Mouse (Mus musculus): ENCODE results near the gene Yars. TPM values are rescaled to one million over a fixed set of nuclear protein-coding genes. Genes with fewer than 3 reads are reported as not detected.

Gene Yars
- polyA plus RNA-seq, 1 experiment, result 76.3 TPM

DNA sequence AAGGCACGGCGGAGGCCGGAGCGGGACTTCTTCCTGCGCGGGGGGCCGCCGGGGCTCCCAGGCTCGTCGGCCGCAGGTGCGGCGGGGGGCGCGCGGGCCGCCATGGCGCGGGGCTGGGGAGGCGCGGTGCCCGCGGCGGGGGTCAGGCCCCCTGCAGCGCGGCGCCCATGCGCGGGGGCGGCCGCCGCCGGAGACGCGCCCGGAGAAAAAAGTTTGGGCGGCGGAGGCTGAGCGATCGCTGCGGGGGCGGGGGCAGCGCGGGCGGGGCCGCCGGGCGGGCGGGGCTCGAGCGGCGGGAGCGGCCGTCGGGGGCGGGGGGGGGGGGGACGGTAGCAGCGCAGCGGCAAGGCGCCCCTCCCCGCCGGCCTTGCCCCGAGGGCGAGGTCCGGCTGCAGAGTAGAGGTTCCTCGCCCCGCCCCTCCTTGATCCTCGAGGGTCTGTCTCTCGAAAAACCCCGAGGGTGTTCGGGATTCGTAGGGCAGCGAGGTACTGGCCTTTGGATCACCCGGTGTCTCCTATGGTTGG lies 58.7 kb downstream of the Yars start:
- Histone ChIP-seq H3K27ac (ENCODE audit: insufficient read depth, low read length) (no peak overlapping the region), H3K4me3 (ENCODE audit: insufficient read depth, low read length) (peak overlapping the region; percentile 23), H3K4me1 (ENCODE audit: control insufficient read depth, insufficient read depth, low read length) (no peaks in the 10 kb centered on the region)
- no peak for TF ChIP-seq POLR2A (IDR thresholded peaks at IDR 0.05; ENCODE audit: extremely low read depth, insufficient read depth, low read length)
- no peak for TF ChIP-seq CTCF (IDR thresholded peaks at IDR 0.05; ENCODE audit: extremely low read depth, insufficient read depth, low read length)

DNA sequence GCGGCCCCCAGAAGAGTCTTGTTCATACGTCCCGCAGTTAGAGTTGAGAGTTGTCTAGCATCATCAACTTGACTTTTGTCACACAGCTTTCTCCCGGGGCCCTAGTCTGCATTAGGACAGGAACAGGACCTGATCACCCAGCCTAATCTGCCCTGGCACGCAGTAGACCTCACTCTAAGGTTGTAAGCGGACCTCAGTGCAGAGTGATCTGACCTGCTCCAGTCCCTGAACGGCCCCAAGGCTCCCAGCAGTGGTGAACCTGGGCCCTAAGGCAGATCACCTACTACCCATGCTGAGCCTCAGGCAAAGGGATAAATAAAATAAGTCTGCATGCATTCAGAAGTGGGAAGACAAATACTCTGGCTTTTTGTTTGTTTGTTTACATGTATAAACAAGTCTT lies 59.7 kb downstream of the Yars start:
- no peak overlapping the region for H3K27ac ChIP-seq (ENCODE audit: insufficient read depth, low read length)
- TF ChIP-seq POLR2A (IDR thresholded peaks at IDR 0.05; ENCODE audit: extremely low read depth, insufficient read depth, low read length) (no peak), CTCF (IDR thresholded peaks at IDR 0.05; ENCODE audit: extremely low read depth, insufficient read depth, low read length) (no peak)
- no peak overlapping the region for H3K4me3 ChIP-seq (ENCODE audit: insufficient read depth, low read length)
- H3K4me1 ChIP-seq (ENCODE audit: control insufficient read depth, insufficient read depth, low read length), result no peaks in the 10 kb centered on the region

DNA sequence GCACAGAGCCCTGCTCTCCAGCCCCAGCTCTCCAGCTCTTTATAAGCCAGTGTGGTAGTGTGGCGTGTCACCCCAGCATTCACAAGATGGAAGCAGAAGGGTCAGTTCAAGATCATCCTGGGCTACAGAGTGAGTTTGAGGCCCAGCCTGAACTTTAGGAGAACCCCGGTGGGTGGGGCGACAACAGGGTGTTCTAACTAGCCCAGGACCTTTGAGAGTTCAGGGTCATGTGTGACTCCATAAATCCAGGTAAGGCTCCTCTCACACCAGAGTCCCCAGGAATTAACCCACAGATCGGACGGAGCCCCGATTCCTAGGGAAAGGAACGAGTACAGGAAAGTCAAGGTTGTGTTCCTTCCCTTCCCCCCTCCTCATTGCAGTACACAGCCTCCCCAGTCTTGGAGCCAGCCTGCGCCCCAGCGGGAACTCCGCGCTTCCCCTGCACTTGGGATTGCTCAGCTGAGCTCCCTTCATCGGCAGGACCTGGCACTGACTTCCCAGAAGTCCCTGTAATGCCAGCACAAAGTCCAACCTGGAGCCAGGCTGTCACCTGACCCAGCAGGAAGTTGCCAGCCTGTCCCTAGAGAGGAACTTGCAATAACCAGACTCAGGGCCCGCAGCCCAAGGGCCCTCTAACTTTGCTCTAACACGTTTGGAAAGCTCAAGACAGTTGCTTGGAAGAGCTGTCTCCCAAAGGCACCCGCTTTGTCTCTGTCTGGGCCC lies 61.4 kb downstream of the Yars start:
- Histone ChIP-seq H3K4me3 (ENCODE audit: insufficient read depth, low read length) (no peak overlapping the region), H3K4me1 (ENCODE audit: control insufficient read depth, insufficient read depth, low read length) (no peaks in the 10 kb centered on the region), H3K27ac (ENCODE audit: insufficient read depth, low read length) (no peak overlapping the region)
- no peak for TF ChIP-seq CTCF (IDR thresholded peaks at IDR 0.05; ENCODE audit: extremely low read depth, insufficient read depth, low read length)
- TF ChIP-seq POLR2A (IDR thresholded peaks at IDR 0.05; ENCODE audit: extremely low read depth, insufficient read depth, low read length), result no peak

DNA sequence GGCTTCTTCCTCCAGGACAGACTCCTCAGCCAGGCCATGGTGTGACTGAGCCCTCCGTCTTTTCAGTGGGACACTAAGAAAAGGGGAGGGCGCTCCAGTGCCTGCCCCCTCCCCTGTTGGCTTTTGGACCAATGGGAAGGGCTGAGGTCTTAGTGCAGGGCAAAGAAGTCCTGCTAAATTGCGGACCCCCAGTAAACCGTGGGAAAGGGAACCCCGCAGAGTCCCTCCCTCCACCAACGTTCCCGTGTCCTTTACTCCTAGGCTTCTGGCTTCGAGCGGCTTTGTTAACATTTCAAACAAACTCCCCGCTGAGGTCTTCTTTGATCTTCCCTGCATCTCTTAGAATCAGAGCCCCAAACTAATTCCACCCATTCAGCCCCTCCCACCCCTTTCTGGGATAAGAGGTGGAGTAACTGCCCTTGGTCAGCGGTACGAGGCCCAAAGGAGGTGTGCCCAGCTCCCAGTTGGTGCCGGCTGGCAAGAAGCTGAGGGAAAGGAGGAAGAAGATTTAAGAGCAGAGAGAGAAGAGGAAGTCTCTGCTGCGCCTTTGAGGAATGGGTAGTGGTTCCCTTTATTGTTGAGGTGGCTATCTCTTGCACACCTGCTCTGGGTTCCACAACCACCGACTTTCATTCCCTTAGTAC lies 62.0 kb downstream of the Yars start:
- TF ChIP-seq POLR2A (IDR thresholded peaks at IDR 0.05; ENCODE audit: extremely low read depth, insufficient read depth, low read length), result no peak
- TF ChIP-seq CTCF (IDR thresholded peaks at IDR 0.05; ENCODE audit: extremely low read depth, insufficient read depth, low read length), result no peak
- Histone ChIP-seq H3K4me3 (ENCODE audit: insufficient read depth, low read length) (no peak overlapping the region), H3K4me1 (ENCODE audit: control insufficient read depth, insufficient read depth, low read length) (peaks cover 4% of the 10 kb centered on the region), H3K27ac (ENCODE audit: insufficient read depth, low read length) (no peak overlapping the region)

DNA sequence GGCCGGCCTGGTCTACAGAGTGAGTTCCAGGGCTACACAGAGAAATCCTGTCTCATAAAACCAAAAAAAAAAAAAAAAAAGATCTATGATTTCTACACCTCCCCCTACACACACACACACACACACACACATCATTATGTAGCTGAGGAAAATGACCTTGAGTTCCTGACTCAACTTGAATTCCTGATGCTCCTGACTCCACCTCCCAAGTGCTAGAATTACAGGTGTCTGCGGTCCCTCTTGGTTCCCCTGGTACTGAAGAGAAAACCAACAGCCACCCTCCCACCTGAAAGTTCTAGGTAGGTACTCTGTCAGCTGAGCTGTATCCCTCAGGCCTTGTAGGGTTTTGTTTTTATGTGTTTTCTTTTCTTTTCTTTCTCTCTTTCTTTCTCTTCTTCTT lies 62.9 kb downstream of the Yars start:
- Histone ChIP-seq H3K4me3 (ENCODE audit: insufficient read depth, low read length) (no peak overlapping the region), H3K27ac (ENCODE audit: insufficient read depth, low read length) (no peak overlapping the region), H3K4me1 (ENCODE audit: control insufficient read depth, insufficient read depth, low read length) (peaks cover 8% of the 10 kb centered on the region)
- TF ChIP-seq POLR2A (IDR thresholded peaks at IDR 0.05; ENCODE audit: extremely low read depth, insufficient read depth, low read length) (no peak), CTCF (IDR thresholded peaks at IDR 0.05; ENCODE audit: extremely low read depth, insufficient read depth, low read length) (no peak)

DNA sequence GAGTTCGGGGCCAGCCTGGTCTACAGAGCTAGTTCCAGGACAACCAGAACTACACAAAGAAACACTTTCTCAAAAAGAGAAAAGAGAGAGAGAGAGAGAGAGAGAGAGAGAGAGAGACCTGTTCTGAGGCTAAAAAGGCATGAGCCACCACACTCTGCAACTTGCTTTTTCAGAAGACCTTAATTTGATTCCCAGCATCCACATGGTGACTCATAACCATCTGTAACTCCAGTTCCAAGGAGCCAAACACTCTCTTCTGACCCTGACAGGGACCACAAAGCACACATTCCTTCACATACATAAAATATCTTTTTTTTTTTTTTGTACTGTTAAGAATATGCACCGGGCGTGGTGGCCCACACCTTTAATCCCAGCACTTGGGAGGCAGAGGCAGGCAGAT lies 65.0 kb downstream of the Yars start:
- Histone ChIP-seq H3K4me3 (ENCODE audit: insufficient read depth, low read length) (no peak overlapping the region), H3K4me1 (ENCODE audit: control insufficient read depth, insufficient read depth, low read length) (peaks cover 8% of the 10 kb centered on the region), H3K27ac (ENCODE audit: insufficient read depth, low read length) (no peak overlapping the region)
- TF ChIP-seq POLR2A (IDR thresholded peaks at IDR 0.05; ENCODE audit: extremely low read depth, insufficient read depth, low read length) (no peak), CTCF (IDR thresholded peaks at IDR 0.05; ENCODE audit: extremely low read depth, insufficient read depth, low read length) (no peak)

DNA sequence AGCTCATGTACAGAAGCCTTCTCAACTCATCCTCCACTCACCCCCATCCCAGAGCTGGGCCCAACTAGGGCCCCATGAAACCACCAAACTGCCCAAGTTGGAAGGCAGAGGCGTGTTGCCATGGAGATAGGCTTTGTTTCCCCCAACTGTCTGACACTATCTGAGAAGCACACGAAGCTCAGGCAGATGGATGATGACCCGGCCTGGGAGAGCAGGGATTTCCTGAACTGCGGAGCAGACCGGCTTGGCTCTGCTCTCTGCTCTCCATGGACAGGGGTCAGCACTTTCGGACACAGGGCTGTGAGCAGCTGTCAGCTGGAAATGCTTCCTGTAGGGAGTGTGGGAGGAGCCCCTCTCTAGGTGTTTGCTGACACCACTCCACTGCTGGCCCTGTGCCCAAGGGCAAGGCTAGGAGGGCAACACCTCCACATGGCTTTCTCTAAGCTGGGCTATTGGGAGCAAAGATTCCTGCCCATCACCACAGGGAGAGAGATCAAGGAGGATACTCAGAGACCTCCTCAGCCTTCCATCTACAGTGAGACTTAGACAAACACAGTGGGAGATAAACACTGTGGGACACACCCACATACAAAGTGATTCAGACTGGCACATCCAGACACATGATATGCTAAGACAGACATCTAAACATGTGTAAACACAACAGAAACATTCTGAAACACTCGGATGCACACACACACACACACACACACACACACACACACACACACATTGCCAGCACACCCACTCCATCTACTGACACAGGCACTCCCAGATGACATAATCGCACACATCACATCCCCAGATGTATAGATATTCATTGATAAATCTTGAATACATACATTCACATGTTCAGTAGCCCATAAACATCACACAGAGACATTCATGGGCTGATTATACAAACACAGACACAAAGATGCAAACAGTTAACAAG lies 67.2 kb downstream of the Yars start:
- Histone ChIP-seq H3K27ac (ENCODE audit: insufficient read depth, low read length) (no peak overlapping the region), H3K4me1 (ENCODE audit: control insufficient read depth, insufficient read depth, low read length) (peaks cover 8% of the 10 kb centered on the region), H3K4me3 (ENCODE audit: insufficient read depth, low read length) (no peak overlapping the region)
- no peak for TF ChIP-seq CTCF (IDR thresholded peaks at IDR 0.05; ENCODE audit: extremely low read depth, insufficient read depth, low read length)
- TF ChIP-seq POLR2A (IDR thresholded peaks at IDR 0.05; ENCODE audit: extremely low read depth, insufficient read depth, low read length), result no peak

DNA sequence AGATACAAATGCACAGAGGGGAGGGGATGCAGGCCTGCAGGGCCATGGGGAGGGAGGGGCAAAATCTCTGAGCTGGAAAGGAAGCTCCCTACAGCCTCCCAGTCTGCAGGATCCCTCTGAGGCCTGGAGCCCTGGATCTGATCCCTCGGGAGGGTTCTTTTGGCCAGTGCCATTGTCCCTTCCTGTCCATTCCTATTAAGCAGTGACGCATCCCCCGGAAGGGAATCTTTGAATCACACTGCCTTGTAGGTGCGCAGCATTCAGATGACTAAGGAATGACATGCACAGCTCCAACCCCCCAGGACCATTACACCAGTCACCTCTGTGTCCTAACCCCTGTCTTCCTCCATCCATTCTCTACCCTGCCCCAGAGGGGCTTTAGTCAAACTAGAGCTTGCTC lies 69.5 kb downstream of the Yars start:
- Histone ChIP-seq H3K4me1 (ENCODE audit: control insufficient read depth, insufficient read depth, low read length) (peaks cover 11% of the 10 kb centered on the region), H3K4me3 (ENCODE audit: insufficient read depth, low read length) (no peak overlapping the region), H3K27ac (ENCODE audit: insufficient read depth, low read length) (no peak overlapping the region)
- no peak for TF ChIP-seq POLR2A (IDR thresholded peaks at IDR 0.05; ENCODE audit: extremely low read depth, insufficient read depth, low read length)
- TF ChIP-seq CTCF (IDR thresholded peaks at IDR 0.05; ENCODE audit: extremely low read depth, insufficient read depth, low read length), result no peak

DNA sequence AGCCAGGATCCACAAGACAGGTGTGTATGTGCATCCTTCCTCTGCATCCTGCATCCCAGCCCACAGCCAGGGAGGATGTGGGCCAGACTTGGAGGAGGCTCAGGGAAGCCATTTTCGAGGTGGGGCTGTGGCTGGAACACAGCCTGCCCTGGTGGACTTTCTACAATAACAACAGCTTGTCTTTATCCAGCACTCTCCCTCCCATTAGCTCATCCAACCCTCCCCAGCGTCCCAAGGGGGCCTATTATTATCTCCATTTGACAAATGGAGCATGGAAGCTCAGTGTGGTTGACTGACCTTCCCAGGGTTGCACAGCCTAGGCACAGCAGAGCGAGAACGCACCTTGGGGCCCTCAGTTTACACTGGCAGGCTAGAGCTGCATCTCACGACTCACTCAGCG lies 71.1 kb downstream of the Yars start:
- Histone ChIP-seq H3K4me3 (ENCODE audit: insufficient read depth, low read length) (no peak overlapping the region), H3K27ac (ENCODE audit: insufficient read depth, low read length) (no peak overlapping the region), H3K4me1 (ENCODE audit: control insufficient read depth, insufficient read depth, low read length) (peaks cover 11% of the 10 kb centered on the region)
- TF ChIP-seq CTCF (IDR thresholded peaks at IDR 0.05; ENCODE audit: extremely low read depth, insufficient read depth, low read length), result no peak
- TF ChIP-seq POLR2A (IDR thresholded peaks at IDR 0.05; ENCODE audit: extremely low read depth, insufficient read depth, low read length), result no peak
